Mouse (Mus musculus): ENCODE measurements around the gene Lipo2.
"Not testable (repeated sequence)": the region's sequence is repeated elsewhere in the genome, so short reads cannot be mapped to it uniquely, and the experiment has no call there.

Lipo2 gene

GRCm38 (mm10) chr19:33751259-33751658, at the start of gene Lipo2:
TSS of gene Lipo2 (minus strand) at chr19:33751359.
- DNase-seq (ENCODE audit: low read depth), result not testable (repeated sequence)

DNA sequence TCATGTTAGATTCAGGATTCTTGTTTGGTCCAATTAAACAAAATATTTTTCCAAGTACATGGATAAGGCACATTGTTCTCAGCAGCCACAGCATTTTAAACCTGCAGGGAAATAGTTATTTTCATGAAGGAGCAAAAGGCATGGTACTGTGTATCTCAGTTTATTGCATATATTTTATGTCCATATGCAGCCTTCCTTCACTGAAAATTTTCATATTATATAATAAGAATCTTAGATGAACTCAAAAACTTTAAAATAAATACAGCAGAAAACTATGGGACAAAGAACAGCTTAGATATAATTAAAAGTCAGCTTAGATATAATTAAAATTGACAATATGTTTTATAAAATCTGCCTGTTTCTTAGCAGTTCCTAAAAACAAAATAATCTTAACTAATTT, 36.2 kb upstream of the Lipo2 start, which contains the start of gene Lipo1:
Gene Lipo1, minus strand, starts transcription at position 101 of the 400 bp plus-strand sequence.
- not testable (repeated sequence) for DNase-seq (ENCODE audit: low read depth)

- DNase-seq (ENCODE audit: low read depth), result no peak
Observed at GRCm38 (mm10) chr19:33786576-33787277, 35.6 kb upstream of the Lipo2 start.

- DNase-seq (ENCODE audit: low read depth), result not testable (repeated sequence)
Observed at GRCm38 (mm10) chr19:33761287-33762086, 10.3 kb upstream of the Lipo2 start, which contains the start of gene Lipo3. TSS of gene Lipo3 (minus strand) at chr19:33761951.
